ENCODE assay signal across 10 mouse cellular contexts in genomic region chr1:134674312-134674711, GRCm38 (mm10). TPM values are rescaled to one million over a fixed set of nuclear protein-coding genes. Genes with fewer than 3 reads are reported as not detected.
DNase-seq lines count a peak whose midpoint lies in the region; ATAC-seq and TF ChIP-seq lines count a peak whose summit lies in the region.
"Had no signal": no experiment of that assay in that cellular context is flagged by ENCODE, and none has a peak within 500 bp of the region (broad histone marks: within the 10 kb centered on the region; RNA-seq: fewer than 3 reads in every experiment).

No protein-coding gene starts in this region.

- DNase-seq in cerebellum, adult 11 months, result peak; percentile 58
- no peak for DNase-seq in cerebellum, postnatal 4 days (ENCODE audit: low spot score in 2 of 2)
- no peak for DNase-seq in testis, postnatal 14 days (ENCODE audit: low spot score)
- peak; percentile 28 to 31 for DNase-seq in thymus, postnatal 36 days

- no peaks in the 10 kb centered on the region for H3K9me3 ChIP-seq in forebrain, embryonic 15.5 days
- H3K9me3 ChIP-seq: midbrain, embryonic 13.5 days had no signal

- no peak overlapping the region for H3K4me3 ChIP-seq in testis, adult 2 months (ENCODE audit: control insufficient read depth, low read depth, low read length)
- H3K4me3 ChIP-seq in forebrain, embryonic 15.5 days, result no peak overlapping the region
- H3K4me3 ChIP-seq: midbrain, embryonic 13.5 days had no signal

- H3K36me3 ChIP-seq in testis, adult 2 months (ENCODE audit: control insufficient read depth, insufficient read depth, low read length), result no peaks in the 10 kb centered on the region
- no peaks in the 10 kb centered on the region for H3K36me3 ChIP-seq in forebrain, embryonic 15.5 days
- H3K36me3 ChIP-seq: midbrain, embryonic 13.5 days had no signal

- H3K4me2 ChIP-seq in forebrain, embryonic 15.5 days (replicated peaks), result no peak overlapping the region
- H3K4me2 ChIP-seq: midbrain, embryonic 13.5 days had no signal

- H3K27me3 ChIP-seq in testis, adult 2 months (ENCODE audit: control insufficient read depth, insufficient read depth, low read length), result no peaks in the 10 kb centered on the region
- H3K27me3 ChIP-seq in forebrain, embryonic 15.5 days, result no peaks in the 10 kb centered on the region
- H3K27me3 ChIP-seq: midbrain, embryonic 13.5 days had no signal

- TF ChIP-seq POLR2A in testis, adult 2 months (IDR thresholded peaks at IDR 0.05; ENCODE audit: control insufficient read depth, low read depth, low read length), result no peak

- ATAC-seq in granulocyte monocyte progenitor cell, adult 5-6 weeks (replicated peaks; ENCODE audit: poor library complexity, severe bottlenecking), result peak; percentile 49; the same call in 1 of the 2 replicates
- no peak for ATAC-seq in forebrain, embryonic 15.5 days (replicated peaks)
- no peak for ATAC-seq in frontal cortex, adult (ENCODE audit: low TSS enrichment)
- ATAC-seq: midbrain, embryonic 13.5 days had no signal

- no peak overlapping the region for H3K9ac ChIP-seq in forebrain, embryonic 15.5 days (replicated peaks)
- H3K9ac ChIP-seq: midbrain, embryonic 13.5 days had no signal

- H3K4me1 ChIP-seq in testis, adult 2 months (ENCODE audit: control insufficient read depth, insufficient read depth, low read length), result no peaks in the 10 kb centered on the region
- no peaks in the 10 kb centered on the region for H3K4me1 ChIP-seq in forebrain, embryonic 15.5 days

- H3K27ac ChIP-seq in testis, adult 2 months (ENCODE audit: control insufficient read depth, insufficient read depth, low read depth, low read length), result no peak overlapping the region
- H3K27ac ChIP-seq in forebrain, embryonic 15.5 days (replicated peaks), result no peak overlapping the region
- H3K27ac ChIP-seq: midbrain, embryonic 13.5 days had no signal

- 13% methylated on average over 1 of the region's 1 CpGs for WGBS in forebrain, embryonic 15.5 days

- peak; percentile 40; the same call in 1 of the 2 replicates for TF ChIP-seq CTCF in testis, adult 2 months (IDR thresholded peaks at IDR 0.05; ENCODE audit: control insufficient read depth, insufficient read depth, insufficient replicate concordance, low read depth, low read length)

RNA-seq across cellular contexts. Expression of gene Syt2, which starts 27.8 kb away (rescaled TPM):
- polyA plus RNA-seq in testis, adult 2 months (2012; rRNA removed), result 0.14 and 0.22 TPM in 2 replicates
- not detected in 2 replicates for total RNA-seq in granulocyte monocyte progenitor cell, adult 5-6 weeks (2014; fragmentation: Nextera tagmentation)
- 0.41 TPM in 1 of 2 replicates, not detected in the other for total RNA-seq in granulocyte monocyte progenitor cell, adult 5-6 weeks (2017)
- polyA plus RNA-seq in forebrain, embryonic 15.5 days (2015; fragmentation: Nextera tagmentation; extraction: Ambion mirVana), result 1.2 and 1.8 TPM in 2 replicates
- total RNA-seq: heart, adult 18-20 months had no signal

Comparison
In these comparisons a context has a peak if more than half of its experiments do, and no peak if none do; other contexts are left out.
1. DNase-seq: peak in cerebellum, adult 11 months (single experiment) and thymus, postnatal 36 days (2 of 2); none in cerebellum, postnatal 4 days (0 of 2) and testis, postnatal 14 days (single experiment).